In the genomic region with DNA sequence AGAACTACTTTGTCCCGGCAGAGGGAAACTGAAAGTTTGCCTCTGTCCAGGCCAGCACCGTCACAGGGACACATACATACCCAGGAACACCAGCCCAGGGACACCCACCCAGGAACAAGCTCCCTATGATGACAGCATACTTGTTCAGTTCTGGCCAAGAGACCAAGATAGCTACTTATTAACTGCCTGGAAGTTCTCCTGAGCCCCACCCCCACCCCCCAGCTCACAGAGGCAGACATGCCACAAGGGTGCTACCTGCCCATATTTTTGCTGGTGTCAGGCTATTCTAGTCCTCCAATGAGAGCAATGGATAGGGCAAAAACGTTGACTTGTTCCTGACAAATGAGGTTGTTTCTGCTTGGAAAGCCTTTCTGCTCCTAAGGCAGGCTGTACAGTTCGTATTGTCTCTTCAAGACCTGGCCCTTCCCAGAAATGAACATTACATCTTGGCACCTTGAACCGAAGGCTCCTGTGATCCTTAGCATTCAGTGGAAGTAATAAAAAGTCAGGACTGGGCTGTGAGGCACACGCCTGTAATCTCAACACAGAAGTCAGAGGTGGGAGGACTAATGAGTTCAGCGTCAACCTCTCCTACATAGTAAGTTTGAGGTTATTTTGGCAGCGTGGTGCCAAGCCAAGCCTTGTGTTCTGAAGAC, we compare ENCODE assay signal across 19 mouse cellular contexts. TPM values are rescaled to one million over a fixed set of nuclear protein-coding genes. Genes with fewer than 3 reads are reported as not detected.
DNase-seq lines count a peak whose midpoint lies in the region; ATAC-seq and TF ChIP-seq lines count a peak whose summit lies in the region.
"Had no signal": no experiment of that assay in that cellular context is flagged by ENCODE, and none has a peak within 500 bp of the region (broad histone marks: within the 10 kb centered on the region; RNA-seq: fewer than 3 reads in every experiment).

No protein-coding gene starts in this region.

- no peaks in the 10 kb centered on the region for H3K9me3 ChIP-seq in liver, embryonic 12.5 days (replicated peaks)
- no peaks in the 10 kb centered on the region for H3K9me3 ChIP-seq in intestine, embryonic 16.5 days (ENCODE audit: control insufficient read depth, low read length)
- no peaks in the 10 kb centered on the region for H3K9me3 ChIP-seq in stomach, postnatal 0 days (ENCODE audit: control insufficient read depth, low read length)
- H3K9me3 ChIP-seq: embryonic facial prominence, embryonic 13.5 days; hindbrain, embryonic 10.5 days; midbrain, embryonic 12.5 days had no signal

- no peaks in the 10 kb centered on the region for H3K36me3 ChIP-seq in liver, adult 2 months (ENCODE audit: control insufficient read depth, insufficient read depth, low read length)
- H3K36me3 ChIP-seq in liver, embryonic 12.5 days: no peaks in the 10 kb centered on the region
- H3K36me3 ChIP-seq in intestine, embryonic 16.5 days (ENCODE audit: control insufficient read depth, insufficient read depth, low read length): no peaks in the 10 kb centered on the region
- no peaks in the 10 kb centered on the region for H3K36me3 ChIP-seq in stomach, postnatal 0 days (ENCODE audit: control insufficient read depth, insufficient read depth, low read length)
- H3K36me3 ChIP-seq: embryonic facial prominence, embryonic 13.5 days; hindbrain, embryonic 10.5 days; midbrain, embryonic 12.5 days had no signal

- no peak overlapping the region for H3K9ac ChIP-seq in liver, adult 2 months (ENCODE audit: low read depth, low read length)
- no peak overlapping the region for H3K9ac ChIP-seq in liver, embryonic 12.5 days
- H3K9ac ChIP-seq in intestine, embryonic 16.5 days (ENCODE audit: low read depth, low read length): peak overlapping the region; percentile 24; the same call in 1 of the 2 replicates
- H3K9ac ChIP-seq in stomach, postnatal 0 days (ENCODE audit: low read length): no peak overlapping the region
- H3K9ac ChIP-seq: embryonic facial prominence, embryonic 13.5 days; liver, embryonic 14.5 days; midbrain, embryonic 12.5 days had no signal

- ATAC-seq in liver, embryonic 12.5 days: no peak
- ATAC-seq in intestine, embryonic 16.5 days: peak; percentile 80
- ATAC-seq in stomach, postnatal 0 days (ENCODE audit: low FRiP score, low TSS enrichment): peak; percentile 29

- H3K4me2 ChIP-seq in liver, embryonic 12.5 days: no peak overlapping the region
- H3K4me2 ChIP-seq in intestine, embryonic 16.5 days (ENCODE audit: low read depth, low read length): peak overlapping the region; percentile 12; the same call in 1 of the 2 replicates
- H3K4me2 ChIP-seq in stomach, postnatal 0 days (replicated peaks; ENCODE audit: low read depth): no peak overlapping the region
- H3K4me2 ChIP-seq: embryonic facial prominence, embryonic 13.5 days; midbrain, embryonic 12.5 days had no signal

- H3K4me1 ChIP-seq in liver, adult 2 months (ENCODE audit: control insufficient read depth, insufficient read depth, low read length): no peaks in the 10 kb centered on the region
- H3K4me1 ChIP-seq in liver, embryonic 12.5 days: no peaks in the 10 kb centered on the region
- H3K4me1 ChIP-seq in intestine, embryonic 16.5 days (ENCODE audit: control insufficient read depth, insufficient read depth, low read length): peaks cover 3% of the 10 kb centered on the region; the same call in 1 of the 2 replicates
- no peaks in the 10 kb centered on the region for H3K4me1 ChIP-seq in stomach, postnatal 0 days (replicated peaks; ENCODE audit: control insufficient read depth, insufficient read depth)
- H3K4me1 ChIP-seq: midbrain, embryonic 12.5 days had no signal

- no peaks in the 10 kb centered on the region for H3K79me2 ChIP-seq in liver, adult 2 months (ENCODE audit: control insufficient read depth, insufficient read depth, low read length)

- TF ChIP-seq CTCF in liver, adult 2 months (IDR thresholded peaks at IDR 0.05; ENCODE audit: low read depth, low read length): no peak
- no peak for TF ChIP-seq CTCF in stomach, postnatal 0 days (IDR thresholded peaks at IDR 0.05; ENCODE audit: low read depth)

- TF ChIP-seq POLR2A in liver, adult 2 months (IDR thresholded peaks at IDR 0.05; ENCODE audit: extremely low read depth, insufficient read depth, low read length): no peak

- peak; percentile 58 for DNase-seq in liver, adult 2 months (ENCODE audit: extremely low read depth, low read depth, low spot score)
- DNase-seq in kidney, postnatal 14 days: peak; percentile 33
- DNase-seq in stomach, postnatal 0 days (ENCODE audit: low spot score): no peak
- no peak for DNase-seq in right cerebral cortex, postnatal 14 days
- DNase-seq in adrenal gland, postnatal 10 days: no peak
- DNase-seq: cerebellum, adult 9-10 months; gastrocnemius, adult 2 months; lung, postnatal 14 days; thymus, adult 2 months had no signal

- no peak overlapping the region for H3K27ac ChIP-seq in liver, adult 2 months (replicated peaks; ENCODE audit: insufficient read depth, low read depth, low read length)
- no peak overlapping the region for H3K27ac ChIP-seq in liver, embryonic 12.5 days
- peak overlapping the region; percentile 78 for H3K27ac ChIP-seq in intestine, embryonic 16.5 days (ENCODE audit: low read length)
- H3K27ac ChIP-seq in stomach, postnatal 0 days (replicated peaks): peak overlapping the region; percentile 13; the same call in 1 of the 2 replicates
- H3K27ac ChIP-seq: embryonic facial prominence, embryonic 13.5 days; gastrocnemius, adult 2 months; hindbrain, embryonic 10.5 days; liver, embryonic 14.5 days; midbrain, embryonic 12.5 days had no signal

- H3K27me3 ChIP-seq in liver, adult 2 months (ENCODE audit: control insufficient read depth, insufficient read depth, low read length): no peaks in the 10 kb centered on the region
- H3K27me3 ChIP-seq in liver, embryonic 12.5 days (replicated peaks): peaks cover 27% of the 10 kb centered on the region
- H3K27me3 ChIP-seq in intestine, embryonic 16.5 days (replicated peaks; ENCODE audit: control insufficient read depth, insufficient read depth, low read length): no peaks in the 10 kb centered on the region
- no peaks in the 10 kb centered on the region for H3K27me3 ChIP-seq in stomach, postnatal 0 days (ENCODE audit: control insufficient read depth, insufficient read depth, low read length)
- H3K27me3 ChIP-seq: embryonic facial prominence, embryonic 13.5 days; midbrain, embryonic 12.5 days had no signal

- WGBS in liver, adult 2 months: 57% methylated on average over 8 of the region's 8 CpGs
- 45% methylated on average over 8 of the region's 8 CpGs for WGBS in liver, embryonic 12.5 days (ENCODE audit: insufficient replicate concordance)
- 54% methylated on average over 8 of the region's 8 CpGs for WGBS in intestine, embryonic 16.5 days
- WGBS in stomach, postnatal 0 days: 52% methylated on average over 8 of the region's 8 CpGs

- TF ChIP-seq EP300 in stomach, postnatal 0 days (optimal IDR thresholded peaks at IDR 0.05): no peak

- H3K4me3 ChIP-seq in liver, adult 2 months (ENCODE audit: insufficient read depth, low read depth, low read length): no peak overlapping the region
- no peak overlapping the region for H3K4me3 ChIP-seq in liver, embryonic 12.5 days
- H3K4me3 ChIP-seq in intestine, embryonic 16.5 days (ENCODE audit: low read length): no peak overlapping the region
- no peak overlapping the region for H3K4me3 ChIP-seq in stomach, postnatal 0 days (ENCODE audit: low read depth, low read length)
- H3K4me3 ChIP-seq: embryonic facial prominence, embryonic 13.5 days; gastrocnemius, adult 2 months; hindbrain, embryonic 10.5 days; midbrain, embryonic 12.5 days had no signal

RNA-seq across cellular contexts. Expression of gene Lmtk3, which starts 13.0 kb away (rescaled TPM):
- total RNA-seq in liver, adult 2 months (2014; rRNA removed): not detected in 2 replicates
- polyA plus RNA-seq in liver, adult 2 months (2012; rRNA removed): 0.02 TPM in 1 of 2 replicates, not detected in the other
- polyA plus RNA-seq in liver, embryonic 12.5 days (2016; fragmentation: Nextera tagmentation; extraction: Ambion mirVana): 0.10 and 0.32 TPM in 2 replicates
- 0.47 and 0.51 TPM in 2 replicates for polyA plus RNA-seq in intestine, embryonic 16.5 days (2015; fragmentation: Nextera tagmentation; extraction: Ambion mirVana)
- 0.15 and 0.27 TPM in 2 replicates for polyA plus RNA-seq in stomach, postnatal 0 days (2015; fragmentation: Nextera tagmentation; extraction: Ambion mirVana)
- 1 to 10 TPM; 4.2 to 8.3 TPM for total RNA-seq in adrenal gland, postnatal 10 days (2021)

RNA-seq across cellular contexts. Expression of gene Sult2b1, which starts 13.9 kb away (rescaled TPM):
- not detected in 2 replicates for total RNA-seq in liver, adult 2 months (2014; rRNA removed)
- polyA plus RNA-seq in liver, adult 2 months (2012; rRNA removed): 0.10 TPM in 1 of 2 replicates, not detected in the other
- 0.77 and 0.81 TPM in 2 replicates for polyA plus RNA-seq in liver, embryonic 12.5 days (2016; fragmentation: Nextera tagmentation; extraction: Ambion mirVana)
- polyA plus RNA-seq in intestine, embryonic 16.5 days (2015; fragmentation: Nextera tagmentation; extraction: Ambion mirVana): 3.9 and 4.8 TPM in 2 replicates
- 83.2 and 87.1 TPM in 2 replicates for polyA plus RNA-seq in stomach, postnatal 0 days (2015; fragmentation: Nextera tagmentation; extraction: Ambion mirVana)
- under 1 TPM; 0.39 to 0.45 TPM for total RNA-seq in adrenal gland, postnatal 10 days (2021)
- total RNA-seq: gastrocnemius, adult 2 months had no signal

RNA-seq across cellular contexts. Expression of gene Cyth2, which starts 43.8 kb away (rescaled TPM):
- total RNA-seq in liver, adult 2 months (2014; rRNA removed): 18.1 and 20.9 TPM in 2 replicates
- 14.2 and 14.8 TPM in 2 replicates for polyA plus RNA-seq in liver, adult 2 months (2012; rRNA removed)
- 47.1 and 54.2 TPM in 2 replicates for polyA plus RNA-seq in liver, embryonic 12.5 days (2016; fragmentation: Nextera tagmentation; extraction: Ambion mirVana)
- polyA plus RNA-seq in intestine, embryonic 16.5 days (2015; fragmentation: Nextera tagmentation; extraction: Ambion mirVana): 77.1 and 78.2 TPM in 2 replicates
- polyA plus RNA-seq in stomach, postnatal 0 days (2015; fragmentation: Nextera tagmentation; extraction: Ambion mirVana): 59.7 and 62.4 TPM in 2 replicates
- total RNA-seq in adrenal gland, postnatal 10 days (2021): 100 to 1,000 TPM in 1 of 2 experiments, 10 to 100 TPM in 1; 88.5 to 107 TPM

RNA-seq across cellular contexts. Expression of gene Spaca4, which starts 44.9 kb away (rescaled TPM):
- not detected in 2 replicates for total RNA-seq in liver, adult 2 months (2014; rRNA removed)
- polyA plus RNA-seq in liver, adult 2 months (2012; rRNA removed): not detected in 2 replicates
- not detected in 2 replicates for polyA plus RNA-seq in liver, embryonic 12.5 days (2016; fragmentation: Nextera tagmentation; extraction: Ambion mirVana)
- polyA plus RNA-seq in intestine, embryonic 16.5 days (2015; fragmentation: Nextera tagmentation; extraction: Ambion mirVana): 0.86 and 1.0 TPM in 2 replicates
- 0.39 and 0.56 TPM in 2 replicates for polyA plus RNA-seq in stomach, postnatal 0 days (2015; fragmentation: Nextera tagmentation; extraction: Ambion mirVana)
- total RNA-seq in adrenal gland, postnatal 10 days (2021): not detected
- total RNA-seq: gastrocnemius, adult 2 months; layer of hippocampus, postnatal 14 days; left cerebral cortex, postnatal 25 days had no signal
- polyA plus RNA-seq: embryonic facial prominence, embryonic 13.5 days; heart, embryonic 14.5 days; hindbrain, embryonic 10.5 days; liver, embryonic 14.5 days; midbrain, embryonic 12.5 days; neural tube, embryonic 14.5 days; thymus, adult 2 months had no signal

RNA-seq across cellular contexts. Expression of gene Fam83e, which starts 49.5 kb away (rescaled TPM):
- total RNA-seq in liver, adult 2 months (2014; rRNA removed): 0.18 TPM in 1 of 2 replicates, not detected in the other
- polyA plus RNA-seq in liver, adult 2 months (2012; rRNA removed): 0.05 and 0.10 TPM in 2 replicates
- 0.67 and 0.81 TPM in 2 replicates for polyA plus RNA-seq in liver, embryonic 12.5 days (2016; fragmentation: Nextera tagmentation; extraction: Ambion mirVana)
- polyA plus RNA-seq in intestine, embryonic 16.5 days (2015; fragmentation: Nextera tagmentation; extraction: Ambion mirVana): 30.9 and 34.2 TPM in 2 replicates
- 21.6 and 24.8 TPM in 2 replicates for polyA plus RNA-seq in stomach, postnatal 0 days (2015; fragmentation: Nextera tagmentation; extraction: Ambion mirVana)
- total RNA-seq in adrenal gland, postnatal 10 days (2021): under 1 TPM; 0.27 to 0.33 TPM

Comparison
In these comparisons a context has a peak if more than half of its experiments do, and no peak if none do; other contexts are left out.
1. DNase-seq: peak in liver, adult 2 months (single experiment) and kidney, postnatal 14 days (single experiment); none in stomach, postnatal 0 days (single experiment), right cerebral cortex, postnatal 14 days (single experiment) and adrenal gland, postnatal 10 days (single experiment).
2. H3K27ac ChIP-seq: peak in intestine, embryonic 16.5 days (single experiment) and stomach, postnatal 0 days (single experiment); none in liver, adult 2 months (single experiment) and liver, embryonic 12.5 days (single experiment).
3. RNA of gene Sult2b1, which starts 13.9 kb away (polyA plus RNA-seq): 83.2 to 87.1 TPM in stomach, postnatal 0 days; 3.9 to 4.8 TPM in intestine, embryonic 16.5 days, 0.77 to 0.81 TPM in liver, embryonic 12.5 days and 0.10 TPM in liver, adult 2 months; every median in the first group is over 10 times any median in the second.